Mouse (Mus musculus) liver, embryonic 13.5 days (tissue): ENCODE data around the gene Maml2. TPM values are rescaled to one million over a fixed set of nuclear protein-coding genes. Genes with fewer than 3 reads are reported as not detected.

Experiments used
- ATAC-seq: fragments of 200-750 bp; cut with Nextera tagmentation; 2 replicates; pipeline ENCODE4 v1.8.0; 2017; ENCODE audit warnings: low read depth, mild to moderate bottlenecking, moderate number of reproducible peaks, moderate library complexity
- DNase-seq: peaks from one replicate; pipeline ENCODE4 v3.0.0; 2022
- H3K27ac ChIP-seq: fragments of 300-500 bp; sonication (generic); 2 replicates; pipeline ENCODE4 v1.5.1; 2015; ENCODE audit warnings: moderate library complexity, mild to moderate bottlenecking, inconsistent platforms
- H3K27me3 ChIP-seq: fragments of 300-500 bp; sonication (generic); 2 replicates; pipeline ENCODE4 v1.6.1; 2015; ENCODE audit warnings: mild to moderate bottlenecking, inconsistent platforms
- H3K36me3 ChIP-seq: fragments of 300-500 bp; sonication (generic); 2 replicates; pipeline ENCODE4 v1.6.1; 2015; ENCODE audit warnings: mild to moderate bottlenecking, inconsistent platforms
- H3K4me1 ChIP-seq: fragments of 300-500 bp; sonication (generic); replicated peaks from 2 replicates; pipeline ENCODE4 v1.6.1; 2015; ENCODE audit warnings: inconsistent platforms
- H3K4me2 ChIP-seq: fragments of 300-500 bp; sonication (generic); 2 replicates; pipeline ENCODE4 v1.6.1; 2015; ENCODE audit warnings: inconsistent platforms, mild to moderate bottlenecking, moderate library complexity
- H3K4me3 ChIP-seq: fragments of 300-500 bp; sonication (generic); replicated peaks from 2 replicates; pipeline ENCODE4 v1.5.1; 2015; ENCODE audit warnings: mild to moderate bottlenecking, inconsistent platforms
- H3K9ac ChIP-seq: fragments of 300-500 bp; sonication (generic); 2 replicates; pipeline ENCODE4 v1.6.1; 2015; ENCODE audit warnings: mild to moderate bottlenecking, inconsistent platforms
- H3K9me3 ChIP-seq: fragments of 300-500 bp; sonication (generic); replicated peaks from 2 replicates; pipeline ENCODE4 v1.6.1; 2016; ENCODE audit warnings: inconsistent platforms
- WGBS: fragments of 180-500 bp; shearing (Covaris S2); methylation state at CpG from one replicate; pipeline ENCODE4 v1.1.7; 2015; ENCODE audit not compliant: insufficient replicate concordance; 5-methylcytosine and 5-hydroxymethylcytosine counted together
- polyA plus RNA-seq: library from polyadenylated mRNA; unstranded; fragments of >200 nt; fragmentation: Nextera tagmentation; extraction: Ambion mirVana; gene quantifications from 2 replicates; pipeline ENCODE4 v1.2.1, GENCODE M21; 2015

Gene Maml2
- polyA plus RNA-seq, 1 experiment from 2014 or later: 1.0 TPM

- H3K9ac ChIP-seq: no peak overlapping the region
- WGBS: 59% methylated on average over 1 of the region's 1 CpGs
- DNase-seq (no peak), ATAC-seq (no peak)
- no peak overlapping the region for H3K4me2 ChIP-seq
- H3K4me1 ChIP-seq: peaks cover 5% of the 10 kb centered on the region; the same call in 1 of the 2 replicates
- H3K27me3 ChIP-seq: no peaks in the 10 kb centered on the region
- H3K9me3 ChIP-seq: no peaks in the 10 kb centered on the region
- no peak overlapping the region for H3K4me3 ChIP-seq
- no peaks in the 10 kb centered on the region for H3K36me3 ChIP-seq
- no peak overlapping the region for H3K27ac ChIP-seq
These were observed 263.6 kb downstream of the Maml2 start for GRCm38 (mm10) chr9:13561335-13561734.

- Histone ChIP-seq H3K36me3 (no peaks in the 10 kb centered on the region), H3K9me3 (no peaks in the 10 kb centered on the region), H3K4me3 (no peak overlapping the region), H3K4me2 (no peak overlapping the region), H3K27me3 (no peaks in the 10 kb centered on the region), H3K27ac (no peak overlapping the region), H3K9ac (no peak overlapping the region), H3K4me1 (peaks cover 5% of the 10 kb centered on the region; the same call in 1 of the 2 replicates)
- DNase-seq (no peak), ATAC-seq (no peak)
- WGBS: 43% methylated on average over 10 of the region's 10 CpGs
These were observed 266.0 kb downstream of the Maml2 start for GRCm38 (mm10) chr9:13563475-13564414.

GRCm38 (mm10) chr9:13565343-13566019 lies 267.7 kb downstream of the Maml2 start:
- Histone ChIP-seq H3K4me1 (peaks cover 5% of the 10 kb centered on the region; the same call in 1 of the 2 replicates), H3K27ac (no peak overlapping the region), H3K9me3 (no peaks in the 10 kb centered on the region), H3K9ac (no peak overlapping the region), H3K27me3 (no peaks in the 10 kb centered on the region), H3K4me2 (no peak overlapping the region), H3K4me3 (no peak overlapping the region), H3K36me3 (no peaks in the 10 kb centered on the region)
- no peak for DNase-seq
- WGBS: 66% methylated on average over 11 of the region's 11 CpGs
- no peak for ATAC-seq

- no peak for ATAC-seq
- Histone ChIP-seq H3K4me1 (peaks cover 5% of the 10 kb centered on the region; the same call in 1 of the 2 replicates), H3K27ac (no peak overlapping the region), H3K4me3 (no peak overlapping the region), H3K9me3 (no peaks in the 10 kb centered on the region), H3K9ac (no peak overlapping the region), H3K27me3 (no peaks in the 10 kb centered on the region), H3K4me2 (no peak overlapping the region), H3K36me3 (no peaks in the 10 kb centered on the region)
- DNase-seq: no peak
- WGBS: 72% methylated on average over 5 of the region's 5 CpGs
These were observed 268.6 kb downstream of the Maml2 start for GRCm38 (mm10) chr9:13566154-13566885.

- Histone ChIP-seq H3K4me1 (no peaks in the 10 kb centered on the region; the same call in 1 of the 2 replicates), H3K36me3 (no peaks in the 10 kb centered on the region), H3K27me3 (no peaks in the 10 kb centered on the region), H3K9ac (no peak overlapping the region), H3K4me3 (no peak overlapping the region), H3K4me2 (no peak overlapping the region), H3K9me3 (no peaks in the 10 kb centered on the region), H3K27ac (no peak overlapping the region)
- no peak for ATAC-seq
- 72% methylated on average over 4 of the region's 4 CpGs for WGBS
- no peak for DNase-seq
These were observed 271.3 kb downstream of the Maml2 start for GRCm38 (mm10) chr9:13569023-13569422.

GRCm38 (mm10) chr9:13572847-13573246 lies 275.1 kb downstream of the Maml2 start:
- Histone ChIP-seq H3K4me3 (no peak overlapping the region), H3K9ac (no peak overlapping the region), H3K27ac (no peak overlapping the region), H3K36me3 (no peaks in the 10 kb centered on the region), H3K9me3 (no peaks in the 10 kb centered on the region), H3K4me1 (peaks cover 4% of the 10 kb centered on the region; the same call in 1 of the 2 replicates), H3K4me2 (no peak overlapping the region), H3K27me3 (no peaks in the 10 kb centered on the region)
- ATAC-seq: no peak
- WGBS: 67% methylated on average over 3 of the region's 3 CpGs
- no peak for DNase-seq

- Histone ChIP-seq H3K4me2 (no peak overlapping the region), H3K27ac (no peak overlapping the region), H3K27me3 (no peaks in the 10 kb centered on the region), H3K36me3 (no peaks in the 10 kb centered on the region), H3K9ac (no peak overlapping the region), H3K9me3 (no peaks in the 10 kb centered on the region), H3K4me1 (peaks cover 4% of the 10 kb centered on the region; the same call in 1 of the 2 replicates), H3K4me3 (no peak overlapping the region)
- ATAC-seq (no peak), DNase-seq (no peak)
- 17% methylated on average over 5 of the region's 5 CpGs for WGBS
These were observed 276.3 kb downstream of the Maml2 start for GRCm38 (mm10) chr9:13574059-13574458.

- Histone ChIP-seq H3K9ac (no peak overlapping the region), H3K4me2 (no peak overlapping the region), H3K9me3 (no peaks in the 10 kb centered on the region), H3K27ac (no peak overlapping the region), H3K36me3 (no peaks in the 10 kb centered on the region), H3K27me3 (no peaks in the 10 kb centered on the region), H3K4me1 (peaks cover 4% of the 10 kb centered on the region; the same call in 1 of the 2 replicates), H3K4me3 (no peak overlapping the region)
- DNase-seq (no peak), ATAC-seq (no peak)
- WGBS: 45% methylated on average over 2 of the region's 2 CpGs
These were observed 277.2 kb downstream of the Maml2 start for GRCm38 (mm10) chr9:13574913-13575312.

GRCm38 (mm10) chr9:13577150-13577549 lies 279.4 kb downstream of the Maml2 start:
- Histone ChIP-seq H3K27me3 (no peaks in the 10 kb centered on the region), H3K4me2 (no peak overlapping the region), H3K4me1 (peaks cover 4% of the 10 kb centered on the region; the same call in 1 of the 2 replicates), H3K27ac (no peak overlapping the region), H3K36me3 (no peaks in the 10 kb centered on the region), H3K4me3 (no peak overlapping the region), H3K9me3 (no peaks in the 10 kb centered on the region), H3K9ac (no peak overlapping the region)
- 84% methylated on average over 1 of the region's 1 CpGs for WGBS
- no peak for ATAC-seq
- DNase-seq: no peak

GRCm38 (mm10) chr9:13581184-13581583 lies 283.4 kb downstream of the Maml2 start:
- Histone ChIP-seq H3K27me3 (no peaks in the 10 kb centered on the region), H3K36me3 (no peaks in the 10 kb centered on the region), H3K9me3 (no peaks in the 10 kb centered on the region), H3K27ac (no peak overlapping the region), H3K9ac (no peak overlapping the region), H3K4me1 (peaks cover 4% of the 10 kb centered on the region; the same call in 1 of the 2 replicates), H3K4me3 (no peak overlapping the region), H3K4me2 (no peak overlapping the region)
- WGBS: 59% methylated on average over 5 of the region's 5 CpGs
- no peak for ATAC-seq
- no peak for DNase-seq

- DNase-seq (no peak), ATAC-seq (no peak)
- Histone ChIP-seq H3K27ac (no peak overlapping the region), H3K9me3 (no peaks in the 10 kb centered on the region), H3K4me2 (no peak overlapping the region), H3K9ac (no peak overlapping the region), H3K27me3 (no peaks in the 10 kb centered on the region), H3K4me1 (peaks cover 4% of the 10 kb centered on the region; the same call in 1 of the 2 replicates), H3K36me3 (no peaks in the 10 kb centered on the region), H3K4me3 (no peak overlapping the region)
- 57% methylated on average over 5 of the region's 5 CpGs for WGBS
These were observed 286.2 kb downstream of the Maml2 start for GRCm38 (mm10) chr9:13583952-13584351.
